Mouse (Mus musculus): Measurements from ENCODE around the gene Olfr494.

Olfr494 gene

GRCm38 (mm10) chr7:108365035-108365434 is at the start of gene Olfr494:
Gene Olfr494 (plus strand): TSS chr7:108365335.
- no peak for DNase-seq (ENCODE audit: low read depth)

- DNase-seq (ENCODE audit: low read depth): no peak
These were observed 41.6 kb upstream of the Olfr494 start, which contains the start of gene Olfr492 for GRCm38 (mm10) chr7:108323574-108323973. Gene Olfr492 (minus strand): TSS chr7:108323674.

GRCm38 (mm10) chr7:108346879-108347278 is 18.3 kb upstream of the Olfr494 start, which contains the start of gene Olfr493:
Gene Olfr493 (minus strand): TSS chr7:108346979.
- no peak for DNase-seq (ENCODE audit: low read depth)

GRCm38 (mm10) chr7:108392867-108393266 is 27.7 kb downstream of the Olfr494 start, which contains the start of gene Olfr495:
Gene Olfr495 (plus strand): TSS chr7:108393167.
- no peak for DNase-seq (ENCODE audit: low read depth)

Data from 416B (cell line).